Mouse (Mus musculus) C3H10T1/2 (cell line): ENCODE results near the gene 1110059G10Rik. TPM values are rescaled to one million over a fixed set of nuclear protein-coding genes. Genes with fewer than 3 reads are reported as not detected.

ENCODE experiments used
- polyA plus RNA-seq, 2 experiments: library from polyadenylated mRNA; unstranded; fragments of >200 nt; fragmentation: generic; extraction: Trizol; gene quantifications; one replicate each; pipeline ENCODE4 v1.2.1; 2012; ENCODE audit warnings: missing spikeins in 2 of 2

The 1110059G10Rik gene
- 1 to 10 TPM; 1.5 to 5.6 TPM for polyA plus RNA-seq

DNA sequence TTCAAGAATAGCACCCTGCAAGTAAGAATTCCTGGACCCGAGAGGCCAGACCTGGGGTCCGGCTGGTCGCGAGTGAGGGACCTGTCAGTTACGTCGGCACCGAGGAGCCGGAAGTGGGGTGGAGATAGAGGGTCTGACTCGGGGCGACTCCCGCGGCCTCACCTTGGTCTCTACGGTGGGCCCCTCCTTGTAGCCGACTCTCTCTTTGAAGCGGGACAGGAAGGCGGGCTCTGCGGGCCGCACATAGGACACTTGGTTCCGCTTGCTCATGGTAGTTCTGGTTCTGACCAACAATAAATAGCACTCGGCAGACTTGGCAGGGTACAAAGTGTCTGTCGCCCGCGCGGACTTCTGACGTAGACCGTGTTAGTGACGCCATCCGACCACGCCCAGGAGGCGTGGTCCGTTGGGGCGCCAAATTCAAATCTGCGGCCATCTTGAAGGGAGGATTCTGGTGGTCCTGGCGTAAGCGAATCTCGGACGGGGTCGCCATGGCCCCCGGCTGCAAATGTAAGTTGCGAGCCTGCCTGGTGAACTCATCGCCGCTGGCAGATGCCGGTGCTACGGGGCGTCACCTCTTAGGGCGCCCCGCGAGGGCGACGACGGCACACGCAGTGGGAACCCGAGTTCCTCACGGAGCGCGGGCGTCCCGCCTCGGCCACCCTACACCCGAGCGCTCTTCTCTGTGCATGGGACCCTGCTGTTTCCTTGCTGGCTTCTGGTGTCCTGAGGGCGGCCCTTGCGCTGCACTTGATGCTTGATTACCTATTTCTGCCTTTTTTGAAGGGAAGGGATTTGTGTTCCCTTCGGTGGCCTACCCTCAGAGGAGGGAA lies at the start of gene 1110059G10Rik, which contains the start of gene Kif15:
Gene 1110059G10Rik (minus strand): TSS at position 358 of the 833 bp plus-strand sequence.
Gene Kif15 (plus strand): TSS at position 404 of the 833 bp plus-strand sequence.

DNA sequence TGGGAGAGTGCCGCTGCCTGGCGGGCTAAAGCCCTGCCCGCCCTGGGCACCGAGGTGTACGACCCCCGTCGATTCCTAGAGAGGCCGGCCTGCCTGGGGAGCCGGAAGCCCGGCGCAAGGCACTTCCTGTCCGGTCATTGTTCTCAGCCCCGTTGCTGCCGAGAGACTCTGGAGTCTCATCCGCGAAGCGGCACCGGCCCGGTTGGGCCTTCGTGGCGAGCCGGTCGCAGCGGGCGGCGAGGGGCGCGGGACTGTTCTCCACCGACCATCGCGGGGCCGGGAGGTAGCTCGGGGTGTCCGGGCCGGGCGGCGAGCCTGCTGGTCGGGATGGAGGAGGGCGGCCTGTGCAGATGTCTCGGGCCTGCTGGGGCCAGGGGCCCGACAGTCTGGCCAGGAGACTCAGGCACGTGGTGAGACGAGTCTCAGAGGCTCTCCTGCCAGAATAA lies 27.8 kb downstream of the 1110059G10Rik start, which contains the start of gene Zfp105:
Gene Zfp105 (plus strand): TSS at position 137 of the 446 bp plus-strand sequence.

Other genes with a start within 250 kb of the 1110059G10Rik start
- gene Topaz1, start 203.7 kb downstream of the 1110059G10Rik start, polyA plus RNA-seq = not detected
- gene Tcaim, start 145.5 kb downstream of the 1110059G10Rik start, polyA plus RNA-seq = 1 to 10 TPM in 1 of 2 experiments, under 1 TPM in 1; 0.18 to 1.7 TPM
- under 1 TPM in 1 of 2 experiments, not detected in 1; 0.47 TPM for gene Gm35549, start 107.0 kb downstream of the 1110059G10Rik start, polyA plus RNA-seq
- gene Zfp445, start 85.0 kb downstream of the 1110059G10Rik start, polyA plus RNA-seq = 1 to 10 TPM in 1 of 2 experiments, under 1 TPM in 1; 0.20 to 5.4 TPM
- gene Zkscan7, start 65.3 kb downstream of the 1110059G10Rik start, polyA plus RNA-seq = 1 to 10 TPM in 1 of 2 experiments, under 1 TPM in 1; 0.04 to 1.7 TPM
- gene Zfp105, start 27.9 kb downstream of the 1110059G10Rik start, polyA plus RNA-seq = under 1 TPM in 1 of 2 experiments, not detected in 1; 0.25 TPM
- 1 to 10 TPM in 1 of 2 experiments, under 1 TPM in 1; 0.91 to 4.9 TPM for gene Kif15, start within 50 bp of the 1110059G10Rik start, polyA plus RNA-seq
- gene Tmem42, start 70.3 kb upstream of the 1110059G10Rik start, polyA plus RNA-seq = 10 to 100 TPM in 1 of 2 experiments, 1 to 10 TPM in 1; 4.8 to 16.0 TPM
- gene Tgm4, start 83.7 kb upstream of the 1110059G10Rik start, polyA plus RNA-seq = under 1 TPM; 0.02 to 0.27 TPM
- gene Zdhhc3, start 162.2 kb upstream of the 1110059G10Rik start, polyA plus RNA-seq = 10 to 100 TPM; 47.7 to 48.1 TPM
- 10 to 100 TPM; 20.3 to 36.4 TPM for gene Exosc7, start 162.2 kb upstream of the 1110059G10Rik start, polyA plus RNA-seq
- 100 to 1,000 TPM in 1 of 2 experiments, under 1 TPM in 1; 0.22 to 171 TPM for gene Clec3b, start 199.9 kb upstream of the 1110059G10Rik start, polyA plus RNA-seq